Mouse (Mus musculus) midbrain, embryonic 14.5 days (tissue): ENCODE measurements around the gene Sec23a. TPM values are rescaled to one million over a fixed set of nuclear protein-coding genes. Genes with fewer than 3 reads are reported as not detected.
A peak's percentile ranks its signal among the peaks of the same experiment; 100 is the strongest.
"Not testable (repeated sequence)": the region's sequence is repeated elsewhere in the genome, so short reads cannot be mapped to it uniquely, and the experiment has no call there.

Experiments
- ATAC-seq: fragments of 200-750 bp; cut with Nextera tagmentation; 2 replicates; pipeline ENCODE4 v1.8.0; 2017; ENCODE audit warnings: moderate number of reproducible peaks, moderate library complexity; ENCODE audit not compliant: low FRiP score, low TSS enrichment
- DNase-seq: peaks from one replicate; pipeline ENCODE4 v3.0.0-alpha.2; 2015
- H3K27ac ChIP-seq: fragments of 300-500 bp; sonication (generic); replicated peaks from 2 replicates; pipeline ENCODE4 v1.5.1; 2014; ENCODE audit warnings: mild to moderate bottlenecking, low read depth, low read length, moderate library complexity
- H3K27me3 ChIP-seq: fragments of 300-500 bp; sonication (generic); 2 replicates; pipeline ENCODE4 v1.6.1; 2014; ENCODE audit warnings: low read length, control low read depth, mixed read lengths; ENCODE audit not compliant: control insufficient read depth, insufficient read depth
- H3K36me3 ChIP-seq: fragments of 300-500 bp; sonication (generic); 2 replicates; pipeline ENCODE4 v1.6.1; 2014; ENCODE audit warnings: low read length, control low read depth; ENCODE audit not compliant: control insufficient read depth, insufficient read depth
- H3K4me1 ChIP-seq: fragments of 300-500 bp; sonication (generic); 2 replicates; pipeline ENCODE4 v1.6.1; 2014; ENCODE audit warnings: mild to moderate bottlenecking, antibody characterized with exemption, low read length, control low read depth; ENCODE audit not compliant: control insufficient read depth, insufficient read depth
- H3K4me2 ChIP-seq: fragments of 300-500 bp; sonication (generic); 2 replicates; pipeline ENCODE4 v1.6.1; 2014; ENCODE audit warnings: mild to moderate bottlenecking, low read length, moderate library complexity
- H3K4me3 ChIP-seq: fragments of 300-500 bp; sonication (generic); replicated peaks from 2 replicates; pipeline ENCODE4 v1.5.1; 2014; ENCODE audit warnings: low read depth, low read length
- H3K9ac ChIP-seq: fragments of 300-500 bp; sonication (generic); replicated peaks from 2 replicates; pipeline ENCODE4 v1.6.1; 2014; ENCODE audit warnings: mild to moderate bottlenecking, low read length, moderate library complexity
- H3K9me3 ChIP-seq: fragments of 300-500 bp; sonication (generic); 2 replicates; pipeline ENCODE4 v1.6.1; 2016; ENCODE audit warnings: low read length, control low read depth, mixed read lengths; ENCODE audit not compliant: control insufficient read depth
- WGBS: fragments of 180-500 bp; shearing (Covaris S2); extraction: QIAGEN DNeasy Blood & Tissue Kit; methylation state at CpG from one replicate; pipeline ENCODE4 v1.1.7; 2014; 5-methylcytosine and 5-hydroxymethylcytosine counted together
- polyA plus RNA-seq: library from polyadenylated mRNA; unstranded; fragments of >200 nt; fragmentation: Nextera tagmentation; extraction: Ambion mirVana; gene quantifications from 2 replicates; pipeline ENCODE4 v1.2.1, GENCODE M21; 2014

The Sec23a gene
- polyA plus RNA-seq = 102 and 133 TPM in 2 replicates

GRCm38 (mm10) chr12:59011844-59012709, at the start of gene Sec23a:
Gene Sec23a, minus strand, starts transcription at chr12:59012017.
- peak within 1 kb of the TSS; percentile 63 for H3K4me2 ChIP-seq
- no peaks in the 10 kb centered on the region for H3K27me3 ChIP-seq
- peak within 1 kb of the TSS; percentile 61 for H3K4me3 ChIP-seq
- no peaks in the 10 kb centered on the region for H3K9me3 ChIP-seq
- H3K36me3 ChIP-seq = peaks cover 1% of the 10 kb centered on the region
- peak; percentile 98 for ATAC-seq
- peaks cover 15% of the 10 kb centered on the region for H3K4me1 ChIP-seq
- DNase-seq = peak; percentile 98
- WGBS = under 1% methylated on average over 48 of the region's 48 CpGs
- peak within 1 kb of the TSS; percentile 89 for H3K27ac ChIP-seq
- peak within 1 kb of the TSS; percentile 74 for H3K9ac ChIP-seq

GRCm38 (mm10) chr12:59060993-59061595, 49.3 kb upstream of the Sec23a start, which contains the start of gene Trappc6b:
Gene Trappc6b, minus strand, starts transcription at chr12:59061472.
- WGBS = under 1% methylated on average over 49 of the region's 49 CpGs
- peaks cover 13% of the 10 kb centered on the region for H3K4me1 ChIP-seq
- no peaks in the 10 kb centered on the region for H3K9me3 ChIP-seq
- peaks cover 3% of the 10 kb centered on the region; the same call in 1 of the 2 replicates for H3K36me3 ChIP-seq
- peak within 1 kb of the TSS; percentile 94 for H3K27ac ChIP-seq
- peak within 1 kb of the TSS; percentile 58 for H3K4me2 ChIP-seq
- H3K9ac ChIP-seq = peak within 1 kb of the TSS; percentile 89
- H3K27me3 ChIP-seq = no peaks in the 10 kb centered on the region
- peak; percentile 96 for ATAC-seq
- peak within 1 kb of the TSS; percentile 75 for H3K4me3 ChIP-seq
- DNase-seq = peak; percentile 90

GRCm38 (mm10) chr12:59060322-59060721, 48.5 kb upstream of the Sec23a start:
- H3K4me2 ChIP-seq = peak overlapping the region; percentile 58
- DNase-seq (no peak), ATAC-seq (no peak)
- peak overlapping the region; percentile 94; the same call in 1 of the 2 replicates for H3K27ac ChIP-seq
- 69% methylated on average over 4 of the region's 4 CpGs for WGBS
- peaks cover 5% of the 10 kb centered on the region; the same call in 1 of the 2 replicates for H3K36me3 ChIP-seq
- no peaks in the 10 kb centered on the region for H3K9me3 ChIP-seq
- H3K27me3 ChIP-seq = no peaks in the 10 kb centered on the region
- peak overlapping the region; percentile 89 for H3K9ac ChIP-seq
- H3K4me1 ChIP-seq = peaks cover 13% of the 10 kb centered on the region
- peak overlapping the region; percentile 75 for H3K4me3 ChIP-seq

- not testable (repeated sequence) for H3K27me3 ChIP-seq, H3K4me2 ChIP-seq, H3K36me3 ChIP-seq, DNase-seq, H3K27ac ChIP-seq, H3K4me3 ChIP-seq, H3K9ac ChIP-seq, ATAC-seq, H3K9me3 ChIP-seq
- 91% methylated on average over 5 of the region's 5 CpGs for WGBS
- peaks cover 13% of the 10 kb centered on the region for H3K4me1 ChIP-seq
Observed at GRCm38 (mm10) chr12:59058242-59058641, 46.4 kb upstream of the Sec23a start.

- 97% methylated on average over 11 of the region's 11 CpGs for WGBS
- H3K27me3 ChIP-seq = no peaks in the 10 kb centered on the region
- H3K9me3 ChIP-seq = no peaks in the 10 kb centered on the region
- H3K4me2 ChIP-seq = no peak overlapping the region
- ATAC-seq (no peak), DNase-seq (no peak)
- H3K4me3 ChIP-seq = no peak overlapping the region
- H3K9ac ChIP-seq = no peak overlapping the region
- H3K36me3 ChIP-seq = peaks cover 11% of the 10 kb centered on the region; the same call in 1 of the 2 replicates
- no peak overlapping the region for H3K27ac ChIP-seq
- peaks cover 13% of the 10 kb centered on the region for H3K4me1 ChIP-seq
Observed at GRCm38 (mm10) chr12:59056222-59056621, 44.4 kb upstream of the Sec23a start.

- Histone ChIP-seq H3K9me3 (no peaks in the 10 kb centered on the region), H3K27me3 (no peaks in the 10 kb centered on the region), H3K4me2 (no peak overlapping the region), H3K4me3 (no peak overlapping the region), H3K9ac (no peak overlapping the region), H3K4me1 (peaks cover 11% of the 10 kb centered on the region), H3K27ac (no peak overlapping the region), H3K36me3 (peaks cover 11% of the 10 kb centered on the region; the same call in 1 of the 2 replicates)
- ATAC-seq (no peak), DNase-seq (no peak)
- 92% methylated on average over 4 of the region's 4 CpGs for WGBS
Observed at GRCm38 (mm10) chr12:59055196-59055850, 43.5 kb upstream of the Sec23a start.

- Histone ChIP-seq H3K4me2 (no peak overlapping the region), H3K27ac (no peak overlapping the region), H3K36me3 (peaks cover 21% of the 10 kb centered on the region), H3K9ac (no peak overlapping the region), H3K27me3 (no peaks in the 10 kb centered on the region), H3K4me1 (no peaks in the 10 kb centered on the region), H3K9me3 (no peaks in the 10 kb centered on the region), H3K4me3 (no peak overlapping the region)
- ATAC-seq (no peak), DNase-seq (no peak)
Observed at GRCm38 (mm10) chr12:59053976-59054375, 42.2 kb upstream of the Sec23a start.

GRCm38 (mm10) chr12:59053166-59053565, 41.3 kb upstream of the Sec23a start:
- H3K27me3 ChIP-seq = no peaks in the 10 kb centered on the region
- H3K36me3 ChIP-seq = peaks cover 29% of the 10 kb centered on the region
- no peak overlapping the region for H3K9ac ChIP-seq
- ATAC-seq (no peak), DNase-seq (no peak)
- no peaks in the 10 kb centered on the region for H3K4me1 ChIP-seq
- H3K4me2 ChIP-seq = no peak overlapping the region
- H3K9me3 ChIP-seq = no peaks in the 10 kb centered on the region
- no peak overlapping the region for H3K27ac ChIP-seq
- no peak overlapping the region for H3K4me3 ChIP-seq
- 91% methylated on average over 5 of the region's 5 CpGs for WGBS
